Mouse (Mus musculus) heart, postnatal 0 days (tissue): ENCODE measurements around the gene Atxn7.

ENCODE experiments used
- CTCF ChIP-seq: IDR thresholded peaks from 2 replicates; pipeline ENCODE4 v1.5.1; 2016; ENCODE audit warnings: antibody characterized with exemption, control low read depth, low read depth
- EP300 ChIP-seq: IDR thresholded peaks from 2 replicates; pipeline ENCODE4 v1.6.1; 2016; ENCODE audit warnings: antibody characterized with exemption, low read depth

DNA sequence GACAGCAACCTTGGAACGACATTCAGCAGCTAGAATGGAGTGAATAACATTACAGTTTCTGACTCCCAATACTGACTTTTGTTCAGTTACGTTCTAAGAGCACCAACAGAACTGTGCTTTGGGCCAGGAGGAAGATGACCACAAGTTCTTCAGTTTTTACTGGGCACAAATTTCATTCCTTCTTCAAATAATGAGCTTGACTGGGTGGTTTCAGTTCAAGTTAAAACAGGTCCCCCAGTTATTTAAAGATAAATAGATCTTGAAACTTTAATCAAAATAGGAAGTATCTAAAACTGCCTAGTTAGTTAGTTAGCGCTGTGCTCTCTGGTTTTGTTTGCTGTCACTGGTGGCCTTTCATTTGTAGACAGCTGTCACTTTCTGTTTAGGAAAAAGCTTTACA is 107.3 kb downstream of the Atxn7 start:
- no peak for TF ChIP-seq CTCF
- TF ChIP-seq EP300, result no peak
